Mouse (Mus musculus) intestine, embryonic 16.5 days (tissue): ENCODE measurements around the gene Phc2. TPM values are rescaled to one million over a fixed set of nuclear protein-coding genes. Genes with fewer than 3 reads are reported as not detected.
A peak's percentile ranks its signal among the peaks of the same experiment; 100 is the strongest.

Experiments
- ATAC-seq: fragments of 200-750 bp; cut with Nextera tagmentation; 2 replicates; pipeline ENCODE4 v1.8.0; 2017; ENCODE audit warnings: moderate TSS enrichment, moderate library complexity
- H3K27ac ChIP-seq: fragments of 300-500 bp; sonication (generic); 2 replicates; pipeline ENCODE4 v1.5.1; 2014; ENCODE audit warnings: mild to moderate bottlenecking, low read length
- H3K27me3 ChIP-seq: fragments of 300-500 bp; sonication (generic); replicated peaks from 2 replicates; pipeline ENCODE4 v1.6.1; 2014; ENCODE audit warnings: low read length, control low read depth, mixed read lengths; ENCODE audit not compliant: control insufficient read depth, insufficient read depth
- H3K36me3 ChIP-seq: fragments of 300-500 bp; sonication (generic); 2 replicates; pipeline ENCODE4 v1.6.1; 2014; ENCODE audit warnings: low read length, control low read depth; ENCODE audit not compliant: control insufficient read depth, insufficient read depth
- H3K4me1 ChIP-seq: fragments of 300-500 bp; sonication (generic); 2 replicates; pipeline ENCODE4 v1.6.1; 2014; ENCODE audit warnings: low read length, control low read depth, mixed read lengths; ENCODE audit not compliant: control insufficient read depth, insufficient read depth
- H3K4me2 ChIP-seq: fragments of 300-500 bp; sonication (generic); 2 replicates; pipeline ENCODE4 v1.6.1; 2014; ENCODE audit warnings: low read depth, low read length, control low read depth
- H3K4me3 ChIP-seq: fragments of 300-500 bp; sonication (generic); 2 replicates; pipeline ENCODE4 v1.5.1; 2014; ENCODE audit warnings: mild to moderate bottlenecking, low read length
- H3K9ac ChIP-seq: fragments of 300-500 bp; sonication (generic); 2 replicates; pipeline ENCODE4 v1.6.1; 2014; ENCODE audit warnings: low read depth, low read length
- H3K9me3 ChIP-seq: fragments of 300-500 bp; sonication (generic); 2 replicates; pipeline ENCODE4 v1.6.1; 2016; ENCODE audit warnings: low read length, control low read depth; ENCODE audit not compliant: control insufficient read depth
- WGBS: fragments of 180-500 bp; shearing (Covaris S2); extraction: QIAGEN DNeasy Blood & Tissue Kit; methylation state at CpG from one replicate; pipeline ENCODE4 v1.1.7; 2014; 5-methylcytosine and 5-hydroxymethylcytosine counted together
- polyA plus RNA-seq: library from polyadenylated mRNA; unstranded; fragments of >200 nt; fragmentation: Nextera tagmentation; extraction: Ambion mirVana; gene quantifications from 2 replicates; pipeline ENCODE4 v1.2.1, GENCODE M21; 2015

Gene Phc2
- polyA plus RNA-seq, 1 experiment from 2014 or later: 9.9 TPM

DNA sequence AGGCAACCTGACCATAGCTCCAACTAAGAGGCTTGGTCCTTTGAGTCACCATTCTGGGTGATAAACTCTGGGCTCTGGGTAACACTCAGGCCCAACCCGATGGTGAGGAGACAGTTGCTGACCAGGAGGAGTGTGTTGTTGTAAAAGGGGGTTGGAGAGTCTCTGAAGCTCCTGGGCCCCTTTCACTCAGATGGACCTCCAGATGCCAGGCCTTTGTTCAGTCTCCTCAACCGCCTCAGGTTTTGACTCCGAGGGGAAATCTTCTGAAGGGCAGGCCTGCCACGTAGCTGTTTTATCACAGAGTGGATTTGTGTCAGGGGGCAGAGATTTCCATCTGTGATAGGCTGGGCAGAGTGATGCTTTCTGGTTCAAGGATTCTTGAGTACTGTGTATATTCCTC, 61.8 kb downstream of the Phc2 start:
- H3K27ac ChIP-seq: peak overlapping the region; percentile 52
- peaks cover 2% of the 10 kb centered on the region; the same call in 1 of the 2 replicates for H3K36me3 ChIP-seq
- no peak for ATAC-seq
- no peak overlapping the region for H3K4me3 ChIP-seq
- no peaks in the 10 kb centered on the region for H3K9me3 ChIP-seq
- 21% methylated on average over 4 of the region's 4 CpGs for WGBS
- H3K4me2 ChIP-seq: no peak overlapping the region
- H3K4me1 ChIP-seq: peaks cover 46% of the 10 kb centered on the region
- no peaks in the 10 kb centered on the region for H3K27me3 ChIP-seq
- 0 out of 2 replicates have a peak overlapping the region, but pooled peaks have one; percentile 31 for H3K9ac ChIP-seq

DNA sequence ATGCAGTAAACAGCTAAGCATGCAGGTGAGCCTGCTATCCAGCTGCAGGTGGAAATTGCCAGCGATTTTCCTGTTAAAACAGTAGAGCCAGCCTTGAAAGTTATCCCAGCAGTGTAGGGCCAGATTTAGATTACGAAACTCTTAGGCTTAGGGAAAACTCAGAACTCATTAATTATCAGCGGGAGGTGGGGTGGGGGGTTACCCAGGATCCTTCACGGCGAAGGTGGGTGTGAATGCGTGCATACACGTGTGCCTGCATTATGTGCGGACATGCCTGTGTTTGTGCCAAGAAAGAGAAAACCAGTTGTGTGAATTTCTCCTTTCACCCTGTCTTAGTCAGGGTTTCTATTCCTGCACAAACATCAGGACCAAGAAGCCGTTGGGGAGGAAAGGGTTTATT, 62.2 kb downstream of the Phc2 start:
- peaks cover 2% of the 10 kb centered on the region; the same call in 1 of the 2 replicates for H3K36me3 ChIP-seq
- H3K27me3 ChIP-seq: no peaks in the 10 kb centered on the region
- 50% methylated on average over 9 of the region's 9 CpGs for WGBS
- no peak overlapping the region for H3K9ac ChIP-seq
- H3K4me1 ChIP-seq: peaks cover 43% of the 10 kb centered on the region
- no peak overlapping the region for H3K27ac ChIP-seq
- no peak overlapping the region for H3K4me3 ChIP-seq
- ATAC-seq: no peak
- H3K9me3 ChIP-seq: no peaks in the 10 kb centered on the region
- no peak overlapping the region for H3K4me2 ChIP-seq

DNA sequence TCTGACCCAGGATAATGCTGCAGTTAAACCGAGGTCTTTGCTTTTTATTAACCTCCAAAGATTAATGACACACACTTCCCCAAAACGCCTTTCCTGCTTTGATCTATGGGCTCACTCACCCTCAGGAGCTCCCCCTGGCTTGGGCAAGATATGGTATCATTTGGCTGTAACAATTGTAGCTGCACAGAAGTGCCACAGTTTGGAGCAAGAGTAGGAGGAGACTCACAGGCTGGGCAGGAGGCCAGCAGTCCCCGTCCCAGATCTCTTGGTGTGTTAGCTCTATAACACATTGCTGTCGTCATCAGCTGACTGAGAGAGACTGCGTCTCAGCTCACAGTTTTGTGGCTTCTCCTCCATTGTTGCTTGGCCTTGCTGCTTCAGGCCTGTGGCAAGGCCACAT, 65.6 kb downstream of the Phc2 start:
- 10% methylated on average over 5 of the region's 5 CpGs for WGBS
- H3K27me3 ChIP-seq: no peaks in the 10 kb centered on the region
- no peaks in the 10 kb centered on the region for H3K9me3 ChIP-seq
- H3K9ac ChIP-seq: no peak overlapping the region
- peaks cover 35% of the 10 kb centered on the region for H3K4me1 ChIP-seq
- H3K4me2 ChIP-seq: no peak overlapping the region
- H3K4me3 ChIP-seq: no peak overlapping the region
- ATAC-seq: peak; percentile 65
- H3K27ac ChIP-seq: 0 out of 2 replicates have a peak overlapping the region, but pooled peaks have one; percentile 11
- H3K36me3 ChIP-seq: no peaks in the 10 kb centered on the region

DNA sequence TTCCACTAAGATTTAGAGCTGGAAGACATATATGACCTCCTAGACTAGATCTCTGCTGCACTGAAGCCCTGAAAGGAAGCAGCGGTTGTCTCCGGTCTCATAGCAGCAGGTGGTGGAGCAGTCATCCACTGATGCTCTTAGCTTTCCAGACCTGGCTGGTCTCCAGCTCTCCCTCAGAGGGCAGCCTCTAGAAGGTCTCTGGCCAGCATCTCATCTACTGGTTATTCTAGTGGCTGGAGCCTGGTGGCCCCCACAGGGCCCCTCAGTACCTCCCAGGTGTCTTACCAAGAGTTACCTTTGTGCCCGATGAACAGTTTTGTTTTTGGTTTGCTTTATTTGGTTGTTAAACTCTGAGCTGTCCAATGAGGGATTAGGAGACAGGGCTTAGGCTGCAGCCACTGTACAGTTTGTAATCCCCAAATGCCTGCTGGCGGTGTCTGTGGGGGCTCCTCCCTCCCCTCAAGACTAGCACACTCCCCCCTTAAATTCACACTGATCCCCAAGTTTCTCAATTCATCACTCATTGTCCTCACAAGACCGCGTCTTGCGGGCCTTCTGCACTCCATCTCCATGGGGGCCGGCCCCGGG, 66.7 kb downstream of the Phc2 start:
- Histone ChIP-seq H3K9me3 (no peaks in the 10 kb centered on the region), H3K4me2 (no peak overlapping the region), H3K4me1 (peaks cover 25% of the 10 kb centered on the region), H3K36me3 (no peaks in the 10 kb centered on the region), H3K4me3 (no peak overlapping the region), H3K27ac (no peak overlapping the region), H3K9ac (no peak overlapping the region), H3K27me3 (no peaks in the 10 kb centered on the region)
- no peak for ATAC-seq
- 64% methylated on average over 9 of the region's 9 CpGs for WGBS

DNA sequence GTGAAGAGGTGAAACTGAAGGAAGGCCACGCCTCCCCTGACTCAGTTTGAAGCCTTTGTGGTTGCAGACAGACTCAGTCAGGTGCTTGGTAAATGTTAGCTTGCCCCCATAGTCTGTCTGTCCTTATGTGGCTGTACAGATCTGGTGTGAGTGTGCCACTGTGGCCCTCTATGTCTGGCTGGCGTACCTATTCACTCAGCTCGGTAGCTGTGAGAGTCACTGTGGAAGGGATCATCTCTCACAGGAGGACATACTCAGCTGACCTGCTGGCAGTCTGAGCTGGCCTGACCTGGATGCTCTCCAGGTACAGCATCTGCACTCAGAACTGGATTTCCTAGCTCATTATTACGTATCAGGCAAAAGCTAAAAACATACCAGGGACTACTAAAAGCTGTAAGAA, 67.3 kb downstream of the Phc2 start:
- H3K4me1 ChIP-seq: peaks cover 20% of the 10 kb centered on the region
- 84% methylated on average over 4 of the region's 4 CpGs for WGBS
- H3K36me3 ChIP-seq: no peaks in the 10 kb centered on the region
- H3K4me2 ChIP-seq: no peak overlapping the region
- no peak overlapping the region for H3K27ac ChIP-seq
- H3K9me3 ChIP-seq: no peaks in the 10 kb centered on the region
- no peak for ATAC-seq
- H3K4me3 ChIP-seq: no peak overlapping the region
- no peaks in the 10 kb centered on the region for H3K27me3 ChIP-seq
- H3K9ac ChIP-seq: no peak overlapping the region

DNA sequence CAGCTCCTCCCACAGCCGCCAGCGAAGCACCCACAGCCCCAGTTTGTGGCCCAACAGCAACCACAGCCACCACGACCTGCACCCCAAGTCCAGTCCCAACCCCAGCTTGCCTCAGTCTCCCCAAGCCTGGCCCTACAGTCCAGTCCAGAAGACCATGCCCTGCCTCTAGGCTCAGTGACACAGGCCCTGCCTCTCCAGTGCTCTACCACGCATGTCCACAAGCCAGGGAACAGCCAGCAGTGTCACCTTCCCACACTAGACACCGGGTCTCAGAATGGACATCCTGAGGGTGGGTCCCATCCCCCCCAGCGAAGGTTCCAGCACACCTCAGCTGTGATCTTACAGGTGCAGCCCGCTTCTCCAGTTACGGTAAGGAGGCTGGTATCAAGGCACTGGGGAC, 68.4 kb downstream of the Phc2 start:
- Histone ChIP-seq H3K4me2 (no peak overlapping the region), H3K4me3 (no peak overlapping the region), H3K27me3 (no peaks in the 10 kb centered on the region), H3K27ac (no peak overlapping the region), H3K9ac (no peak overlapping the region), H3K9me3 (no peaks in the 10 kb centered on the region), H3K4me1 (peaks cover 24% of the 10 kb centered on the region), H3K36me3 (no peaks in the 10 kb centered on the region)
- no peak for ATAC-seq
- WGBS: 89% methylated on average over 8 of the region's 8 CpGs

DNA sequence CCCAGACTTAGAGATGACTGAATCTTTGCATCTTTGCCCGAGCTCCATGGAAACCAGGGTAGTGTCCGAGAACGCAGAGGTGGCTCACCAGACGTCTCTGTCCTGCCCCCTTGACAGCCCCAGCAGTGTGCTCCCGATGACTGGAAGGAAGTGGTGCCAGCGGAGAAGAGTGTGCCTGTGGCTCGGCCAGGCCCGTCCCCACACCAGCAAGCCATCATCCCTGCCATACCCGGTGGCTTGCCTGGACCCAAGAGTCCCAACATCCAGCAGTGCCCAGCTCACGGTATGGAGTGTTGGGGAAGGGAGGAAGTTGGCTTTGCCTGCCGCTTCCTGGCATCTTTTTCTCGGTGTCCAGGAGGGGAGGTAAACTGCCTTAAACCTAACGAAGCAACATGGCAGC, 68.9 kb downstream of the Phc2 start:
- no peak overlapping the region for H3K27ac ChIP-seq
- H3K9me3 ChIP-seq: no peaks in the 10 kb centered on the region
- H3K4me3 ChIP-seq: no peak overlapping the region
- H3K4me1 ChIP-seq: peaks cover 26% of the 10 kb centered on the region
- no peak overlapping the region for H3K9ac ChIP-seq
- no peak overlapping the region for H3K4me2 ChIP-seq
- H3K36me3 ChIP-seq: no peaks in the 10 kb centered on the region
- no peak for ATAC-seq
- no peaks in the 10 kb centered on the region for H3K27me3 ChIP-seq
- WGBS: 80% methylated on average over 13 of the region's 13 CpGs

DNA sequence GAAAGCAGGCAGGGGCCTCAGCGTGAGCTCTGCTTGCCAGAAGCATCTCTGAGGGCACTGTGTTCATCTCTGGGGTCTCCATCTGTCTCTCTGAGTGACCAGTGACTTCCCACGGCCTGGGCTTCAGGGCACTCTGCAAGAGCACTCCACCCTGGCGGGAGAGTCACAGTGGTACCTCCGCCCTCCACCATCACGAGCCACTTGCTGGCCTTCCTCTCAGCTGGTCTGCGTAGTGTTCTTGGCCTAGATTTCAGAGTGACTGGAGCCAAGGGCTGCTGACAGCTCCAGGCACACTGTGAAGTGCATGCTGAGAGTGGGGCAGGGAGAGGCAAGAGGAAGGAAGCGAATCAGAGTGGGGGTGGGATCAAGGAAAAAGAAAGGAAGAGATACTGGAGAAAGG, 69.6 kb downstream of the Phc2 start:
- peaks cover 32% of the 10 kb centered on the region for H3K4me1 ChIP-seq
- no peak overlapping the region for H3K4me2 ChIP-seq
- WGBS: 76% methylated on average over 7 of the region's 7 CpGs
- no peak for ATAC-seq
- no peak overlapping the region for H3K27ac ChIP-seq
- H3K27me3 ChIP-seq: no peaks in the 10 kb centered on the region
- H3K9ac ChIP-seq: no peak overlapping the region
- no peaks in the 10 kb centered on the region for H3K36me3 ChIP-seq
- no peak overlapping the region for H3K4me3 ChIP-seq
- no peaks in the 10 kb centered on the region for H3K9me3 ChIP-seq

DNA sequence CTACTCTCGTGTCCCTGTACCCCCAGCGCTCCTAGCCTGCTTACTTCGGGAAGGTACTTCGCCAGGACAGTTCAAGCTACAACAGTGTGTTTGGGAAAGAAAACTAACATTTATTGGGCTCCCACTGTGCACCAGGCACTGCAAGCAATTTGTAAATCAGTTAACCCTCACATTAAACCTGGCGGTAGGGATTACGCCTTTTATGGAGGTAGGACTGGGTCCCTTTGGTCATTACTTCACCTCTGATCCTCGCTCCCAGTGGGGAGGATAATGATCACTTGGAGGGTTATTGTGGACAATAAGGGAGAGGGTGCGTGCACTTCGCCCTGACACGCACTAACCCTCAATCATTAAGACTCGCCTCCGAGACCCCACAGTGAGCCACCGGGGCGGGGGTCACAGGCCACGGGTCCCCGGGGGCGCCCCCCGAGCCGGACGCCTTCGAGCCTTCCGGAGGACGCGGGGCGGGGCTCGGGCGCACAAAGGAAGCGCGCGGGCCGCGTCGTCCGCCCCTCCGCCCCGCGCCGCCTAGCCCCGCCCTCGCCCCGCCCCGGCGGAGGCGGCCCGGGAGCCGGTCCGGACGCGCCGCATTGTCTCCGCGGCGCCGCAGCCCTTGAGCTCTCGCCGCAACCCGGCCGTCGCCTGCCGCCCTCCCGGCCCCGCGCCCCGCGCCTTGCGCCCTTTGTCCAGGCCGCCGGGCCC, 72.7 kb downstream of the Phc2 start:
- H3K27ac ChIP-seq: peak overlapping the region; percentile 93
- ATAC-seq: peak; percentile 96
- H3K9ac ChIP-seq: peak overlapping the region; percentile 95
- H3K4me1 ChIP-seq: peaks cover 30% of the 10 kb centered on the region
- H3K27me3 ChIP-seq: no peaks in the 10 kb centered on the region
- H3K9me3 ChIP-seq: no peaks in the 10 kb centered on the region
- peak overlapping the region; percentile 94 for H3K4me3 ChIP-seq
- H3K4me2 ChIP-seq: peak overlapping the region; percentile 79
- 5% methylated on average over 31 of the region's 68 CpGs for WGBS
- no peaks in the 10 kb centered on the region for H3K36me3 ChIP-seq
